8 mouse cellular contexts compared by ENCODE assay signal in genomic region chr5:113771213-113772162, GRCm38 (mm10). TPM values are rescaled to one million over a fixed set of nuclear protein-coding genes. Genes with fewer than 3 reads are reported as not detected.
A peak's percentile ranks its signal among the peaks of the same experiment; 100 is the strongest.
DNase-seq lines count a peak whose midpoint lies in the region; ATAC-seq and TF ChIP-seq lines count a peak whose summit lies in the region.

No protein-coding gene starts in this region.

- no peaks in the 10 kb centered on the region for H3K9me3 ChIP-seq in ES-E14 (ENCODE audit: control insufficient read depth, insufficient read depth, low read depth, low read length)
- H3K9me3 ChIP-seq in forebrain, embryonic 14.5 days (replicated peaks; ENCODE audit: control insufficient read depth, low read length) = no peaks in the 10 kb centered on the region
- no peaks in the 10 kb centered on the region for H3K9me3 ChIP-seq in neural tube, embryonic 15.5 days (replicated peaks)

- peak overlapping the region; percentile 91 for H3K27ac ChIP-seq in ES-E14 (ENCODE audit: insufficient read depth, low read depth, low read length, poor library complexity, severe bottlenecking)
- H3K27ac ChIP-seq in forebrain, embryonic 14.5 days (ENCODE audit: low read depth, low read length) = peak overlapping the region; percentile 99
- H3K27ac ChIP-seq in neural tube, embryonic 15.5 days (replicated peaks) = peak overlapping the region; percentile 100

- ATAC-seq in forebrain, embryonic 14.5 days = peak; percentile 81
- ATAC-seq in neural tube, embryonic 15.5 days (ENCODE audit: low FRiP score) = peak; percentile 85

- peak; percentile 55 for DNase-seq in ES-E14 (ENCODE audit: low read depth, low spot score)
- DNase-seq in cerebellum, adult 11 months = peak; percentile 86
- peak; percentile 93 for DNase-seq in forebrain, embryonic 14.5 days (ENCODE audit: low spot score)
- DNase-seq in heart, postnatal 14 days = peak; percentile 82 to 85
- peak; percentile 90 for DNase-seq in layer of hippocampus, adult 11-12 months (ENCODE audit: low spot score)
- DNase-seq in lung, adult 18-20 months = peak; percentile 89 to 92
- DNase-seq in testis, postnatal 14 days (ENCODE audit: low spot score) = peak; percentile 91

- peak overlapping the region; percentile 90 for H3K4me2 ChIP-seq in forebrain, embryonic 14.5 days (ENCODE audit: low read length)
- H3K4me2 ChIP-seq in neural tube, embryonic 15.5 days = peak overlapping the region; percentile 92

- H3K4me1 ChIP-seq in ES-E14 (ENCODE audit: control insufficient read depth in 2 of 2, insufficient read depth in 2 of 2, low read length in 2 of 2, poor library complexity in 1 of 2) = peaks cover 2 to 5% of the 10 kb centered on the region in 2 experiments; a peak in 3 of 4 replicates
- H3K4me1 ChIP-seq in forebrain, embryonic 14.5 days (ENCODE audit: control insufficient read depth, insufficient read depth, low read length) = peaks cover 17% of the 10 kb centered on the region
- peaks cover 38% of the 10 kb centered on the region for H3K4me1 ChIP-seq in neural tube, embryonic 15.5 days

- H3K9ac ChIP-seq in ES-E14 (ENCODE audit: insufficient read depth, low read depth, low read length, poor library complexity, severe bottlenecking) = peak overlapping the region; percentile 98
- H3K9ac ChIP-seq in forebrain, embryonic 14.5 days (ENCODE audit: low read length) = peak overlapping the region; percentile 93
- peak overlapping the region; percentile 83 for H3K9ac ChIP-seq in neural tube, embryonic 15.5 days (replicated peaks)

- under 1% methylated on average over 97 of the region's 97 CpGs for WGBS in forebrain, embryonic 14.5 days
- under 1% methylated on average over 89 of the region's 97 CpGs for WGBS in neural tube, embryonic 15.5 days

- H3K36me3 ChIP-seq in ES-E14 (ENCODE audit: control insufficient read depth, insufficient read depth, low read length, poor library complexity, severe bottlenecking) = peaks cover 38% of the 10 kb centered on the region
- H3K36me3 ChIP-seq in forebrain, embryonic 14.5 days (ENCODE audit: control insufficient read depth, insufficient read depth, low read length) = peaks cover 42% of the 10 kb centered on the region
- H3K36me3 ChIP-seq in neural tube, embryonic 15.5 days = peaks cover 33% of the 10 kb centered on the region

- H3K27me3 ChIP-seq in forebrain, embryonic 14.5 days (replicated peaks; ENCODE audit: control insufficient read depth, insufficient read depth, low read length) = no peaks in the 10 kb centered on the region
- H3K27me3 ChIP-seq in neural tube, embryonic 15.5 days (replicated peaks) = no peaks in the 10 kb centered on the region

- intact Hi-C loops in heart, postnatal 14 days (cut with DNase I) = loop anchor here (2.0 kb wide), 1 partner anchor 183 kb away; no protein-coding TSS in a partner anchor

- in situ Hi-C loops in ES-E14 (cut with MboI; ENCODE audit: low sequenced_read_pairs in 2 of 2, unreplicated experiment in 2 of 2) = no loop called here

- H3K4me3 ChIP-seq in ES-E14 (ENCODE audit: insufficient read depth in 1 of 2, low read depth in 1 of 2, low read length in 2 of 2, poor library complexity in 1 of 2, severe bottlenecking in 1 of 2) = peak overlapping the region; percentile 89 to 97
- peak overlapping the region; percentile 99 for H3K4me3 ChIP-seq in forebrain, embryonic 14.5 days (ENCODE audit: low read depth, low read length)
- peak overlapping the region; percentile 99 for H3K4me3 ChIP-seq in neural tube, embryonic 15.5 days (replicated peaks)

TF ChIP-seq in ES-E14, 5 proteins besides CTCF, POLR2A, EP300 and RAD21:
- TF ChIP-seq CHD2 (IDR thresholded peaks at IDR 0.05; ENCODE audit: low read depth, low read length) = no peak
- peak; percentile 81 for TF ChIP-seq HCFC1 (IDR thresholded peaks at IDR 0.05; ENCODE audit: borderline replicate concordance, insufficient read depth, low read length)
- no peak for TF ChIP-seq ZNF384 (IDR thresholded peaks at IDR 0.05; ENCODE audit: low read depth, low read length)
- no peak for TF ChIP-seq MAFK (IDR thresholded peaks at IDR 0.05; ENCODE audit: insufficient read depth, low read depth, low read length)
- no peak for TF ChIP-seq ZC3H11A (IDR thresholded peaks at IDR 0.05; ENCODE audit: borderline replicate concordance, low read depth, low read length)

RNA-seq across cellular contexts. Expression of gene Sart3, which starts 0.8 kb away (rescaled TPM):
- total RNA-seq in ES-E14 (2012; rRNA removed) = 78.0 and 100 TPM in 2 replicates
- 27.3 and 38.8 TPM in 2 replicates for polyA plus RNA-seq in forebrain, embryonic 14.5 days (2014; fragmentation: Nextera tagmentation; extraction: Ambion mirVana)
- 10 to 100 TPM; 15.6 to 16.9 TPM for total RNA-seq in heart, postnatal 14 days (2021)
- 40.7 and 42.3 TPM in 2 replicates for polyA plus RNA-seq in neural tube, embryonic 15.5 days (2015; fragmentation: Nextera tagmentation; extraction: Ambion mirVana)

RNA-seq across cellular contexts. Expression of gene Iscu, which starts 1.1 kb away (rescaled TPM):
- 78.4 and 80.1 TPM in 2 replicates for total RNA-seq in ES-E14 (2012; rRNA removed)
- 101 TPM in 2 replicates for polyA plus RNA-seq in forebrain, embryonic 14.5 days (2014; fragmentation: Nextera tagmentation; extraction: Ambion mirVana)
- total RNA-seq in heart, postnatal 14 days (2021) = 100 to 1,000 TPM; 140 to 145 TPM
- polyA plus RNA-seq in neural tube, embryonic 15.5 days (2015; fragmentation: Nextera tagmentation; extraction: Ambion mirVana) = 88.6 and 90.9 TPM in 2 replicates

RNA-seq across cellular contexts. Expression of gene Tmem119, which starts 28.8 kb away (rescaled TPM):
- 3.3 and 7.1 TPM in 2 replicates for total RNA-seq in ES-E14 (2012; rRNA removed)
- polyA plus RNA-seq in forebrain, embryonic 14.5 days (2014; fragmentation: Nextera tagmentation; extraction: Ambion mirVana) = 3.3 and 4.0 TPM in 2 replicates
- total RNA-seq in heart, postnatal 14 days (2021) = 10 to 100 TPM; 10.5 to 12.5 TPM
- 12.1 and 23.1 TPM in 2 replicates for polyA plus RNA-seq in neural tube, embryonic 15.5 days (2015; fragmentation: Nextera tagmentation; extraction: Ambion mirVana)

RNA-seq across cellular contexts. Expression of gene Ficd, which starts 35.9 kb away (rescaled TPM):
- total RNA-seq in ES-E14 (2012; rRNA removed) = 8.6 and 10.5 TPM in 2 replicates
- 5.0 and 5.8 TPM in 2 replicates for polyA plus RNA-seq in forebrain, embryonic 14.5 days (2014; fragmentation: Nextera tagmentation; extraction: Ambion mirVana)
- total RNA-seq in heart, postnatal 14 days (2021) = 1 to 10 TPM; 4.7 to 5.7 TPM
- 9.6 and 11.1 TPM in 2 replicates for polyA plus RNA-seq in neural tube, embryonic 15.5 days (2015; fragmentation: Nextera tagmentation; extraction: Ambion mirVana)

RNA-seq across cellular contexts. Expression of gene 1700069L16Rik, which starts 46.9 kb away (rescaled TPM):
- total RNA-seq in ES-E14 (2012; rRNA removed) = not detected in 2 replicates
- not detected in 2 replicates for polyA plus RNA-seq in forebrain, embryonic 14.5 days (2014; fragmentation: Nextera tagmentation; extraction: Ambion mirVana)
- not detected for total RNA-seq in heart, postnatal 14 days (2021)
- polyA plus RNA-seq in neural tube, embryonic 15.5 days (2015; fragmentation: Nextera tagmentation; extraction: Ambion mirVana) = not detected in 2 replicates

Comparison
In these comparisons a context has a peak if more than half of its experiments do, and no peak if none do; other contexts are left out.
1. Peak in every context shown above with its lines: DNase-seq, ATAC-seq, H3K4me3 ChIP-seq and H3K27ac ChIP-seq.